Mouse (Mus musculus): ENCODE data around the gene Faap20.
"Not testable (repeated sequence)": the region's sequence is repeated elsewhere in the genome, so short reads cannot be mapped to it uniquely, and the experiment has no call there.

Gene Faap20

DNA sequence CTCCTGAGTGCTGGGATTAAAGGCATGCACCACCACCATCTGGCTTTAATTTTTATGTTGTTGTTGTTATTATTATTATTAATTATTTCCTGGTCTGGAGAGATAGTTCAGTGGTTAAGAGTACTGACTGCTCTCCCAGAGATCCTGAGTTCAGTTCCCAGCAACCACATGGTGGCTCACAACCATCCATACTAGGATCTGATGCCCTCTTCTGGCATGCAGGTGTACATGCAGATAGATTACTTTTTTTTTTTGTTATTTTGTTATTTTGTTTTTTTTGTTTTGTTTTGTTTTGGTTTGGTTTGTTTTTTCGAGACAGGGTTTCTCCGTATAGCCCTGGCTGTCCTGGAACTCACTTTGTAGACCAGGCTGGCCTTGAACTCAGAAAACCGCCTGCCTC lies 1.5 kb upstream of the Faap20 start:
- DNase-seq (ENCODE audit: low spot score): not testable (repeated sequence)

DNA sequence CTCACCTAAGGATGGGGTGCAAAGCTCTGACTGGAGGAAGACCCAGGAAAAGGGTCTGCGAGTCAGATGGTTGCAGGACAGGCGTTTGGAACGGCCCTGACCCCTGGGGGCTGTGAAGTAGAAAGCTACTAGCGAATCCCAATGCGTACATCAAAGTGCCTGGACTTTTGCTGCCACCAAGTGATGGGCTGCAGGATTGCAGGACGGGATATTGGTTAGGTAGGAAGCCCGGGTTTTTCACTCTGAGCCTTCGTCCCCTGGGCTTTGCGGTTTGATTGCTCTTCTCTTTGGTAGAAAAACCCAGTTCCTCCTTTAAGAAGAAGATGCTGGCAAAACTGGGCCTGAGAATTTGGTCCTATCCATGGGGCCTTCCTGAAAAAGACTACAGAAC lies 350 bp upstream of the Faap20 start:
- peak; percentile 94 for DNase-seq (ENCODE audit: low spot score)

DNA sequence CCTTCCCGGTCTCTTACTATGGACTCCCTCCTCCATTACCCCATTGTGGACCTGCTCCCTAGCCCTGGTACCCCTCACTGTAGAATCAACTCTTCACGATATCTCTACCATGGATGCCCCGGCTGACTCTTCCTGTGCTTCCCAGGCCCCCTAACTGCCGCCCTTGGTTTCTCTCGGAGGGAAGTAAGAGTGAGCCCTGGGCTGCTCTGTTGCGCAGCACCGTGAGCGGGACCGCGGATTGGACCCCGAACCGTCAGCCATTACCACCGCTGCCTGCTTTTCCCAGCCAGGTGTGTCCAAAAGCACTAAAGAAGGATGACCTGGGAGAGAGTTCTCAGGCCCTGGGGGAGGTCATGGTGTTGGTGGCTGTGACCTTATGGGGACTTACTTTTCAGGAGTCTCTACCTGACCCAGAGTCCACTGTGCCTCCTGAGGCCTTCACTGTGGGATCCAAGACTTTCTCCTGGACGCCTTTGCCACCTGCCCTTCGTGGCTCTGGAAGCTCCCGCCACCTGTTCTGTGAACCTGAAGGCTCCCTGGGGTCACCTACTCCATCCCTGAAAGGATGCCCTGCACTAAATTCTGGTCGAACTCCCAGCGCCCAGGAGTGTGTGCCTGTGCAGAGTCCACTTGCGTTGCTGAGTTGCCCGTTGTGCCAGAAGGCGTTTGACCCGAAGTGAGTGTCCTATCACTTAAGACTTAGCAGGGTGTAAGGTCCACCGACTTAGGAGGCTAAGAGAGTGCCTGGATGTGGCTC lies 937 bp downstream of the Faap20 start:
- DNase-seq (ENCODE audit: low spot score): no peak

DNA sequence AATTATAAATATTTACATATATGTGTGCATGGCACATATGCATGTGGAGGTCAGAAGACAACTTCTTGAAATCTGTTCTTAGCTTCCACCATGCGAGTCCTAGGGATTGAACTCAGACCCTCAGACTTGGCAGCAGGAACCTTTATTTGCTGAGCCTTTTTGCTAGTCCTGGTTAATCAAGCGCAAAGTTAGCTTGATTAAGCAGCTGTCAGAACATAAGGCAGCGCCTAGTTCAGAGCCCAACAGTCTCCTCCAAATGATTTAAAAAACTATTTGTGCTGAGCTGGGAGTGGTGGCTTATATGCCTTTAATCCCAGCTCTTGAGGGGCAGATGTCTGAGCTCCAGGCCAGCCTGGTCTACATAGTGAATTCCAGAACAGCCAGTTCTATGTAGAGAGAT lies 1.5 kb downstream of the Faap20 start:
- no peak for DNase-seq (ENCODE audit: low spot score)

DNA sequence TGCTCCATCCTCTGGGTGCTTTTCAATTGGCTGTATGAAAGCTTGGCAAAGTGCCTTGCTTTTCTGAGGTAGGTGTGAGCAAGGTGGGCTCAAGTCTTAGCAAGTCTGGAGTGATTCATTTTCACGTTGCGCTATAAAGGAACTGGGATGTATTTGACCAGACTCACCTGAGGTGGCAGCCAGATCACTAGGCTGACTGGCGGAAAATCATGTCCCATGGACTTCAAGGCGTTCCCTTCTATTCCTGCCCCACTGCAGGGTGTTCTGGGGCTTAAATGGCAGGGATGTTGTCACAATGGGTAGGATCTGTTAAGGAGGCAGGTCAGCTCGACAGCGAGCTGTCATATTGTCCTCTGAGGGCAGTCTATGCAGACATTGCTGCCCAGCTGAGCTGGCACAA lies 2.7 kb downstream of the Faap20 start:
- DNase-seq (ENCODE audit: low spot score): no peak

DNA sequence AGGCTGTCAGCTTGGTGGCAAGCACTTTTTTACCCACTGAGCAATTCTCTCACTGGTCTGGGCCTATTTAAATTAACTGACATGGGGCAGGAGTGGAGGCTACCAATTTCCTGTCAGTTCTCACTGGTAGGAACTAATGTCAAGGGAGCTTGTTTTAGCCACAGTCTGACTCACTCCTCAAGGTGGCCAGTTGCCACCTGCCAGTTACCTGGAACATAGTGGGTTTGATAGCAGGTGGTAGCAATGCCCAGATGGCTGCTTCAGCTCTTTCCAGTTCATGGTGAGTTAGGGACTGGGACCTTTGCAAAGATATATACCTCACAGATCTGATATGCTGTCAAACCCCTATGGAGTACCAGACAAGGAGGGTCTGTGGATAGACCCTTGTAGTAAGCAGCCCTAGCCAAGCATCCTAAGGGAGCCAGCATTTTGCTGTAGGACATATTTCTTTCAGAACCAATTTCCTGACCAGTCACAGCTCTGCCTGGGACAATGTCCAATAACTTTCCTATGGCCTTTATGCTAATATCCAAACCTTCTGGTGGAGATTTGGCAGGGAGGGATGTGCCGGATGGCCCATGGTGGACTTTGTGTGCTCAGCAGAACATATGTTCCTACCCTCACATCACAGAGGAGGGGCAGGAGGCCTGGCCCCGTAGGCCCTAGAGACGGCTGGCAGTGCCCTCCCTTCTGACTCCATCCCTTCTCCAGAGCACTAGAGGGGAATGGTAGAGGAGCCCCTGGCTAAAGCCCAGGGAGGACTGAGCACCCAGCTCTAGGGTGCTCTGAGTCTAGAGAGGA lies 15.1 kb downstream of the Faap20 start:
- no peak for DNase-seq (ENCODE audit: low spot score)

DNA sequence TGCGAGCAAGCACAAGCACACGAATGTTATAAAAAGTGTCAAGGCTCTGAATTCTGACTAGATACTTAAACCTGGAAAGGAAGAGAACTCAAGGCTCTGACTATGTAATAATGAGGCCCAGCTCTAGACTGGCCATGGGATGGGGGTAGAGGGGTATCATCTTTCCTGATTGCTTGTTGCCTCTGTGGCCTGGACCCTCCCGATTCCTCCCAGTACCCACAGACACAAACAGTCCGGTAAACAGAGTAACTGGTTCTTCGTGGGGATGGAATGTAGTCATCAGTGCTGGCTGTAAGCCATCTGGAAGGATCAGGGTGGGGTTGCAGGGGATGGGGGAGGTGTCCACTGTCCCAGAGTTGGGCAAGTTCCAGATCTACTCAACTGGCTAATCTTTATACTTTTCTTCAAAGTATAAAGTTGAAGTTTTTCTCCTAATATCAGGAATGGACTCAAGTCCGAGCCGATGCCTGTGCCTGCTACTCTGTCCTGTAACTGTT lies 17.5 kb downstream of the Faap20 start:
- no peak for DNase-seq (ENCODE audit: low spot score)

DNA sequence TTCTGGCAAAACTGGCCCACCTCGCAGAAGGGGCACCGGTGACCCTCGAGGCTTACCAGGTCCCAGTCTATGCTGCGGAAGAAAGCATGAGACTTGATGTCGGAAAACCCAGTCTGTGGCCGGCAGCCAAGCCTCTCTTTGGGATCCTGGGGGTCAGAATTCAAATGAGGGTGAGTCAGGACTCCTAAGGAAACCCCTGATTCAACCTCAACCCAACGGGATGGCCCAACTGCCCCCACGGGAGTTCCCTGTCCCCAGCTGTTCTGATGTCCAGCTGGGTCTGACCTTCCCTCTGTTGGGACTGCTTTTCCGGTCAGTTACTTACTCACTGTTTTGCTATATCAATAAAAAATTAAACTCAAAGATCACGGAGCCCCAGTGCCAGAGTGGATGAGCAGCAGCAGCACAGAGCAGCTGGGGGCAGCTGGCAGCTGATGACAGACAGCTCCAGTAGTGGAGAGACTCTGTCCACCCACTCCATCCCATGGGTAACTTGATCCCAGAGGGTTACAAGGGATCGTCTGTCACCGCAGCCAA lies 18.1 kb downstream of the Faap20 start:
- DNase-seq (ENCODE audit: low spot score): peak; percentile 63

DNA sequence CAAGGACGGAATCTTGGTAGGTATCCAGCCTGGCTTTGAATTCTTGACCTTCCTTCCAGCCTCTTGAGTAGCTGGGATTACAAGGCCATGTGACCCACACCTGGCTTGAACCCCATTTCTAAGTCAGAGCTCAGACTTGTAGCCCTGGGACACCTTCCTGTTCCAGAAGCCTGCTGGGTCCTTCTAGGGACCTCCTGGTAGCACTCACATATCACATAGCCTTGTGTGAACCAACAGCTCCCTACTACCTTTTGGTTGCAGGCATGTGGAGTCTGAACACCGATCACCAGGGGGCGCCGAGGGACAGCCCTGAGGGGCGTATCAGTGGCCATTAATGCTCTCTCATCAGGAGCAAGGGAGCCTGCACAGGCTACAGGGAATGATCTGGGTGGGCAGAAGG lies 18.8 kb downstream of the Faap20 start:
- DNase-seq (ENCODE audit: low spot score): peak; percentile 90

DNA sequence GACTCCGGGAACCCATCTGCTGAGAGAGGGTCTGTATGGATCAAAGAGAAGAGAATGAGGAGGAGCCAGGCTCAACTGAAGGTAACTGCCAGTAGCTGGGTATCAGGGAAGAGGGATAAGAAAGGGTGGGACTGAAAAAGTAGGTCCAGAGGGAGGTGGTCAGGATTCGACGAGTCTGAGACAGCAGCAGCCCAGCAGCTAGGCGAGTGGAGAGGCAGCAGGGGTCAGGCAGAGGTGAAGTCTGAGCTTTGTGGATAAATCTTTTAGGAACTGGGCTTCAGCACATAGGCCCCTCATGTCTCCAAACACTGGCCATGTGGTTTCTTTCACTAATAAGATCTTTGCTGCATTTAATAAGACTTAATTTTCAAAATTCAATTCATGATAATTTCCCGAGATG lies 24.8 kb downstream of the Faap20 start:
- no peak for DNase-seq (ENCODE audit: low spot score)

DNA sequence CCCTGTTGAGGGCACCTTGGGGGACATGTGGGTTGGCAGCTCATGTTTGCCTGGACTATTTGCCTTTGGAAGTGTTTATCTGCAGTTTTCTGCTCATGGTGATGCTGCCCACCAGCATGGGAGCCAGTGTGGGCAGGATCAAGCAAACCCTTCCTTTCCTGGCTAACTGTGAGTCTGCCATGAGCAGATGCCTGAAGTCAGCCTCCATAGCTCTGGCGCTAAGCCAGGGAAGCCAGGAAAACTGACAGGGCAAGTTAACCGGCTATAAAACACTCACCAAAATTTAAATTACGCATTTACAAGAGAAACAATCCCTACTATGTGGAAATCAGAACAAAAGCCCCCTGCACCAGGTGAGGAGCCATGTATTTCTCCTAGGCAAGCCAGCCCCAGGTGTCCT lies 25.2 kb downstream of the Faap20 start:
- DNase-seq (ENCODE audit: low spot score): no peak

DNA sequence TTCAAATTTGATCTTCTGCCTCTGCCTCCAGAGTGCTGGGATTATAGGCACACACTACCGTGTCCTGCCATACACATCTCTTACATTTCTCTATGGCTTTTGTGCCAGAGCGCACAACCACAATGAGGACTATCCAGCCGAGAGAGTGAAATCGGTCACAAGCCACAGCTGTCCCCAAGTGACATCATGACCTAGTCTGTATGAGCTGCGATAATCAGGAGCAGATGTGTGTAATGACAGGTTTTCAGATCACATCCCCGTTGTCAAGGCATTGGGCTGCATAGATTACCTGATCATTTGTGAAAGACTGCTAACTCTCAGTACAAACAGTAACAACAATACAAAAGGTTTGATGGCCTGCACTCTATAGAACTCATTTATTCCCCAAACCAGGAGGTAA lies 28.4 kb downstream of the Faap20 start:
- no peak for DNase-seq (ENCODE audit: low spot score)

DNA sequence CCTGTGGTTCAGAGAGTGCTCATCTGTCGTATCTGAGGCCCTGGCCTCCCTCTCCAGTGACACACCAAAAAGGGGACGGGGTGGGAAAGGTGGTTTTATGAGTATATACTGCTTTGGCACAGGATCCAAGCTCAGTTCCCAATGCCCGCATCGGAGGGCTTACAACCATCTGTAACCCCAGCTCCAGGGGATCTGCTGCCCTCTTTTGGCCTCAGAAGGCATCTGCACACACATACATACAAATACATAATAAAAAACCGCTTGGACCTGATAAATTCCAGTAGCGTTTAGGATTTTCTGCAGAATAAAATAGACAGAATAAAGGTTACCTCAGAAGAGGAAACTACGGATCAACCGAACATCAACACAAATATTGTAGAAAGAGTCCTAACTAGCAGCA lies 29.5 kb downstream of the Faap20 start:
- no peak for DNase-seq (ENCODE audit: low spot score)

DNA sequence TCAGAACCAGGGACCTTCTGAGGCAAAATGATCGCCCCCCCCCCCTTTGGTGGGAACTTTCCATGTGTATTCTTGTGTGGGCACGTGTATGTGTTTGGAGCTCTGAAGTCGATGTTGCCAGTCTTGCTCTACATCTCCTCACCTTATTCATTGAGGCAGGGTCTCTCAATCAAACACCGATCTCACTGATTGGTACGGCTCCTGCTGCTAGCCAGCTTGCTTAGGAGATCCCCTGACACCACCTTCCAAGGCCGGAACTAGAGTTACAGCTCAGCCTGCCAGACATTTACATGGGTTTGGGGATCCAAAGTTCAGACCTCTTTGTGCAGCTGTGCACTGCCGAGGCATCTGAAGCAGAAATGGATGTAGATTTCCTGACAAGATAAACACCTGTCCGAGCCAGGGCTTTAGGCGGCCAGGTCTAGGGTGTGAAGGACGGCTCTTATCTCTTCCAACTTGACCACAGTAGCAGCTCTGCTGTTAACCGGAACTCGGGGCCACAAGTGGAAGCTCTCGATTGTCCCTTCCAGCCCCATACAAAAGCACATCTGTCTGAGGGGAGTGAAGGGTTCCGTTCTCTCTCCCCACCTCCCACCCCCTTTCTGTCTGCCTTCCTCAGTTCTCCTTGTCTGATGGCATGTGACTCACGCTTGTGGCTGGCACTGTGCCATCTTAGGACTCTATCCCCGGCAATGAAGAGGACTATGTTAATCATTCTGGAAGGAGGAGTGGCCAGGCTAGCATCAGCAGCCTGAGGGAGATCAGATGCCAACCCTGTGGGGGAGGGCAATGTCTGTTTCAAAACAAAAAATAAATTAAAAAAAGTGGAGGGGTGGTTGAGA lies 30.5 kb downstream of the Faap20 start:
- DNase-seq (ENCODE audit: low spot score): no peak

DNA sequence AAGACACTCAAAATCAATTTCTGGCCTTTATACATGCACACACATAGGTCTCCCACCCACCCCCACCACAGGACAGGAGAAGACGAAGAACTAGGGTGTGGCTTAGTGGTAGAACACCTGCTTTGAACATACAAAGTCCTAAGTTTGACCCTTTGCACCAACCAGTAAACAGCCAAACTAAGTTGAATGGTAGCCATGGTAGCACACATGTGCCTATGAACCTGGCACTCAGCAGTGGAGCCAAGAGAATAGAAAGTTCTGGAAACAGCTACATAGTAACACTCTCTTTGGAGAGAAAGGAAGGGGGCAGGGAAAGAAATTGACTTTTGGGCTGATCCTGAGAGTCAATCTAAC lies 31.1 kb downstream of the Faap20 start:
- no peak for DNase-seq (ENCODE audit: low spot score)

DNA sequence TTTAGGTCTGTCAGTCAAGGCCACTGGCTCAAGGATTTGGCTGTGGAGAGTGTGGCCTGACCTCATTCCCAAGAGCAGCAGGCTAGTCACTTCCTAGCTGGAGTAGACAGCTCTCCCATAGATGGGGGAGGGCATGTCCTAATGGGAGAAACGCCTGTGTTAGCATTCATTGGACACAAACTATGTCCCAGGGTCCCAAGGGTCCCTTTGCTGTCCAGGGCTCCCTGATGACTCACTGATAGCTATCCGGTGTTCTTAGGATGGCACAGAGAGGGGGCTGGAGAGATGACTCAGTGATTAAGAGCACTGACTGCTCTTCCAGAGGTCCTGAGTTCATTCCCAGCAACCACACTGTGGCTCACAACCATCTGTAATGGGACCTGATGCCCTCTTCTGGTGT lies 31.6 kb downstream of the Faap20 start:
- DNase-seq (ENCODE audit: low spot score): no peak

DNA sequence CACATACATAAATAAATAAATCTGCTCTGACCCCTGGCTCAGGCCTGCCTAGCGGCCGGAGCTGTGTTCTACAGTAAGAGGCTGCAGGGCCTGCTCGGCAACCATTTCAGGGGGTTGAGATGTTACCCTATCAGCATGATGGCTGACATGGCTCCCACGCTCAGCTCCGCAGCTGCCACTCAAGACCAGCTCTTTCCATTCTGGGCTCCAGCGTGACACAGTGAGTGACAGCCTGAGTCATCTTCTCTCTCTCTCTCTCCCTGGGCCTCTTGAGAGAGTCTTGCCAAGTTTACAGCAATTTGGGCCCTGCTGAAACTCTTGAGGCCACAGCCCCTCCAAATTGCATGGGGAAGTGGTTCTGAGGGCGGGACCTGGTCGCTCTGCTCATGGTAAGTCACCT lies 32.0 kb downstream of the Faap20 start:
- DNase-seq (ENCODE audit: low spot score): no peak

DNA sequence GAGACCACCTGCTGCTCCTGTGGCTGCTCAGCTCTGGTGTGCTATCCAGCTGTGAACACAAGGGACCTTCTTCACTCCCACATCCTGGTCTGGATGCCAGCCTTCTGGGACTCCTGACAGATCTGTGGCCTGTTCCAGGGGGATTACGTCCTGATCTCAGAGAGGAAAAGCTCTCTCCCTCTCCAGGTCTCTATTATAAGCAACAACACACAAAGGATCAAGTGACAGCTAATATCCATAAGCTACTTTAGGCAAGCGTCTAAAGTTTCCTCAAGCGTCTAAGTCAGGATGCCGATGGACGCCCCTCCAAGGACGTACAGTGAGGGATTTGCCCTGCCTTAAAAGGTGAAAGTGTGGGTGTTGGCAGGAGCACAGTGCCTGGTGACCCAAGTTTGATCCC lies 32.6 kb downstream of the Faap20 start:
- no peak for DNase-seq (ENCODE audit: low spot score)

DNA sequence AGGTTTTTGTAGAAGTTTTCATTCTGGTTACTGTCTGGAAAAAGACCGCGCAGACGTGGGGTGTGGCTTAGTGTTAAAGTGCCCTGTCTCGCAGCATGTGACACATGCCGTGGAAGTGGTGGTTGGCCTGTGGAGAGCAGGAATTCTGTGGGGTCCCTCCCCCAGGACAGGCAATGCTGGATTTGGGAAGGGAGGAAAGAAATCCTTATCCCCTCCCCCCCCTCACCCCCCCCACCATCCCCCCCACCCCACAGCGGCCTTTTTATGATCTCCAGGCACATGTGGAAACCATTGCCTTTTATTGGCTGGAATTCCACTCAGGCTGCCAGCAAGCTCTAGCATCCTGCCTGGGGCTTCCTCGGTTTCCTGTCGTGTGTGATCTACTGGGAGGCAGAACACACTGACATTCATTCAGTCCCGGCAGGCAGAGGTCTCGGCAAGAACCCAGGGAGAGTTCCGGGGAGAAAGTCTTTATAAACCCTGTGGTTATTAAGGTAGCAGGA lies 33.5 kb downstream of the Faap20 start:
- DNase-seq (ENCODE audit: low spot score): no peak

DNA sequence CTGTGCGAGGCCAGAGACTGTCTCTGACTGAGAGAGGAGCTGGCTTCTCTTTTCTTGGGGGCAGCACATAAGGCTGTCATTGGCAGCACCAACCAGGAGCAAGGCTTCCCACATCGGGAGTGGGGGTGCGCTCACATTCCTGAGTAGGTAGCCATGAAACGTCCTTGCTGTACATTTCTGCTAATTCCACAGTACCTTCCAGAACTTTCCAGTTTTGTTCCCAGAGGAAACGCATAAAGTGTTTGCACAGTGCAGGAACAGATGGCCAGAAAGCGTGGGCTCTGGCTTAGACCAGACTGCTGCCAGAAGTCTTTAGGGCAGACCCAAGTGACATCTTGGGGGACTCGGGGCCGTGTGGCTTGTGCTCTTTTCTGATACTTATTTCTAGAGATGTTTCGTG lies 34.0 kb downstream of the Faap20 start:
- DNase-seq (ENCODE audit: low spot score): no peak

DNA sequence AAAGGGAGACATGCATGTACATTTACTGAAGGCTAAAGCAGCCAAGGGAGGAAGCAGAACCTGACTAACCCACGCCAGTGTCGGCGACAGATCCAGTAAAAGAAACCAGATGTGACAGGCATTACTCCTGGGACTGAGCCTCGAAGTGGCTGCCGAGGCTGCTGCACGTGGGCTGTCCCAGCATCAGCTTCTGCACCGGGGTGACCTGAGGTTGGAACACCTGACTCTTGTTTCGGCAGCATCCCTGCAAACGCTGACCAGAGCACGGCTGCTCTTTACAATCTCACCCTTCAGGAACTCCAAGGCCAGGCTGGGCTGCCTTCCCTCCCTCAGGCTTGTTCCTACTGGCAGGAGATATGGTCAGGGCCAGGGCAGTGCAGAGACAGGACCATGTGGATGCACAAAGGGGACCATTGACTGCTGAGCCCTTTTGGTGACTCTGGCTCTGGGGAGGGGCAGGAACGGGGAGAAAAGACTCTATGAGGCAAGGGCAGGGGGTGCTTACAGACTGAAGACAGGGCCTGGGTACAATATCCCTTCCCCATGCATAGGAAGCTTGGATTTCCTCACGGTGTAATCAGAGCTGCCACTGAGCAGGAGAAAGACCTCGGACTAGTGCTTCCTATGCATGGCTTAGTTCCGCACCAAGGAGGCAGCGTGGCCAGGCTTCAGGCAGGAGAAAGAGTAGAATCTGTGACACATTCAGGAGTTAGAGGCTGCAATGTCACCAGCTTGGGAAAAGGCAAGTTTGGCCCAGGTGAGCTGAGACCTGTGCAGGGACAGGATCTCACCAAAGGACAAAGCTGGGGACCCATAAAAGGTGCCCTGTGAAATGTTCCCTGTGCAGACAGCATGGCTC lies 35.1 kb downstream of the Faap20 start:
- DNase-seq (ENCODE audit: low spot score): peak; percentile 62

All from testis, postnatal 10 days (tissue).